In genomic region chr1:131062821-131063220, GRCm38 (mm10) we compare ENCODE assay signal across 12 mouse cellular contexts. TPM values are rescaled to one million over a fixed set of nuclear protein-coding genes. Genes with fewer than 3 reads are reported as not detected.
DNase-seq lines count a peak whose midpoint lies in the region; ATAC-seq lines count a peak whose summit lies in the region.
"Had no signal": no experiment of that assay in that cellular context is flagged by ENCODE, and none has a peak within 500 bp of the region (broad histone marks: within the 10 kb centered on the region; RNA-seq: fewer than 3 reads in every experiment).

No protein-coding gene starts in this region.

- H3K4me3 ChIP-seq in forebrain, embryonic 11.5 days (ENCODE audit: low read depth, low read length): no peak overlapping the region
- H3K4me3 ChIP-seq in midbrain, embryonic 14.5 days (replicated peaks; ENCODE audit: low read depth, low read length): no peak overlapping the region

- H3K4me2 ChIP-seq in forebrain, embryonic 11.5 days (ENCODE audit: low read depth, low read length, severe bottlenecking): no peak overlapping the region
- H3K4me2 ChIP-seq in midbrain, embryonic 14.5 days (ENCODE audit: low read length): no peak overlapping the region

- WGBS in forebrain, embryonic 11.5 days: 87% methylated on average over 6 of the region's 6 CpGs
- WGBS in midbrain, embryonic 14.5 days: 76% methylated on average over 6 of the region's 6 CpGs

- peak overlapping the region; percentile 16; the same call in 1 of the 2 replicates for H3K9ac ChIP-seq in forebrain, embryonic 11.5 days (ENCODE audit: low read length)
- H3K9ac ChIP-seq in midbrain, embryonic 14.5 days (replicated peaks; ENCODE audit: low read length): no peak overlapping the region

- no peak overlapping the region for H3K27ac ChIP-seq in forebrain, embryonic 11.5 days (ENCODE audit: low read depth, low read length)
- peak overlapping the region; percentile 20; the same call in 1 of the 2 replicates for H3K27ac ChIP-seq in midbrain, embryonic 14.5 days (replicated peaks; ENCODE audit: low read depth, low read length)

- intact Hi-C loops in heart, postnatal 10 days (cut with DNase I): loop anchor here (5.0 kb wide), 1 partner anchor 74 kb away; the partner anchor contains the start of gene Dyrk3

- no peak for ATAC-seq in forebrain, embryonic 11.5 days (replicated peaks; ENCODE audit: low FRiP score)
- no peak for ATAC-seq in midbrain, embryonic 14.5 days (ENCODE audit: low FRiP score, low TSS enrichment)
- no peak for ATAC-seq in megakaryocyte progenitor cell, adult 5-6 weeks (replicated peaks; ENCODE audit: poor library complexity)

- H3K9me3 ChIP-seq in forebrain, embryonic 11.5 days (ENCODE audit: control insufficient read depth, low read length): no peaks in the 10 kb centered on the region
- H3K9me3 ChIP-seq in midbrain, embryonic 14.5 days (ENCODE audit: control insufficient read depth, low read length): no peaks in the 10 kb centered on the region
- H3K9me3 ChIP-seq: G1E had no signal

- no peaks in the 10 kb centered on the region for H3K27me3 ChIP-seq in forebrain, embryonic 11.5 days (ENCODE audit: control insufficient read depth, insufficient read depth, low read length)
- no peaks in the 10 kb centered on the region for H3K27me3 ChIP-seq in midbrain, embryonic 14.5 days (ENCODE audit: control insufficient read depth, insufficient read depth, low read length)

- H3K36me3 ChIP-seq in forebrain, embryonic 11.5 days (ENCODE audit: control insufficient read depth, insufficient read depth, low read length): no peaks in the 10 kb centered on the region; the same call in 1 of the 2 replicates
- peaks cover 2% of the 10 kb centered on the region; the same call in 1 of the 2 replicates for H3K36me3 ChIP-seq in midbrain, embryonic 14.5 days (ENCODE audit: control insufficient read depth, insufficient read depth, low read length)

- DNase-seq in forebrain, embryonic 11.5 days (ENCODE audit: low spot score): no peak
- DNase-seq in frontal cortex, postnatal 14 days (ENCODE audit: low spot score in 2 of 2): peak; percentile 35 to 45
- peak; percentile 63 to 70 for DNase-seq in heart, postnatal 10 days
- DNase-seq in midbrain, embryonic 14.5 days: no peak
- DNase-seq in adrenal gland, adult 18-20 months (ENCODE audit: low spot score in 2 of 2): no peak
- DNase-seq in cerebellum, adult 11 months: no peak

- peaks cover 11% of the 10 kb centered on the region; the same call in 1 of the 2 replicates for H3K4me1 ChIP-seq in forebrain, embryonic 11.5 days (replicated peaks; ENCODE audit: control insufficient read depth, insufficient read depth, low read length)
- peaks cover 31% of the 10 kb centered on the region for H3K4me1 ChIP-seq in midbrain, embryonic 14.5 days (ENCODE audit: control insufficient read depth, insufficient read depth, low read length)

RNA-seq across cellular contexts. Expression of gene Mapkapk2, which starts 34.8 kb away (rescaled TPM):
- 52.3 and 57.8 TPM in 2 replicates for polyA plus RNA-seq in forebrain, embryonic 11.5 days (2014; fragmentation: Nextera tagmentation; extraction: Ambion mirVana)
- 100 to 1,000 TPM; 204 to 224 TPM for total RNA-seq in heart, postnatal 10 days (2021)
- 25.0 and 35.0 TPM in 2 replicates for polyA plus RNA-seq in midbrain, embryonic 14.5 days (2014; fragmentation: Nextera tagmentation; extraction: Ambion mirVana)
- total RNA-seq in adrenal gland, adult 18-20 months (2021): 100 to 1,000 TPM; 198 to 219 TPM
- 196 and 217 TPM in 2 replicates for total RNA-seq in megakaryocyte progenitor cell, adult 5-6 weeks (2015)
- 196 and 233 TPM in 2 replicates for total RNA-seq in megakaryocyte progenitor cell, adult 5-6 weeks (2017)

RNA-seq across cellular contexts. Expression of gene Il10, which starts 43.2 kb away (rescaled TPM):
- polyA plus RNA-seq in forebrain, embryonic 11.5 days (2014; fragmentation: Nextera tagmentation; extraction: Ambion mirVana): not detected in 2 replicates
- total RNA-seq in heart, postnatal 10 days (2021): not detected
- not detected in 2 replicates for polyA plus RNA-seq in midbrain, embryonic 14.5 days (2014; fragmentation: Nextera tagmentation; extraction: Ambion mirVana)
- total RNA-seq in adrenal gland, adult 18-20 months (2021): not detected
- 0.32 TPM in 1 of 2 replicates, not detected in the other for total RNA-seq in megakaryocyte progenitor cell, adult 5-6 weeks (2015)
- not detected in 2 replicates for total RNA-seq in megakaryocyte progenitor cell, adult 5-6 weeks (2017)
- total RNA-seq: adrenal gland, postnatal 4 days; G1E had no signal
- polyA plus RNA-seq: embryonic facial prominence, embryonic 11.5 days; G1E; liver, adult 2 months; stomach, embryonic 16.5 days had no signal

Comparison
In these comparisons a context has a peak if more than half of its experiments do, and no peak if none do; other contexts are left out.
1. DNase-seq: peak in frontal cortex, postnatal 14 days (2 of 2) and heart, postnatal 10 days (2 of 2); none in forebrain, embryonic 11.5 days (single experiment), midbrain, embryonic 14.5 days (single experiment), adrenal gland, adult 18-20 months (0 of 2) and cerebellum, adult 11 months (single experiment).